Mouse (Mus musculus) activated CD4-positive, CD25-positive, alpha-beta regulatory T cell, adult 9 weeks (primary cell): ENCODE results near the gene Tbk1. TPM values are rescaled to one million over a fixed set of nuclear protein-coding genes. Genes with fewer than 3 reads are reported as not detected.

ENCODE experiments used
- polyA plus RNA-seq: library from polyadenylated mRNA; unstranded; fragments of 100-300 nt; shearing (Covaris generic); gene quantifications from one replicate; pipeline ENCODE4 v1.2.1, GENCODE M21; 2017

The Tbk1 gene
- 107 TPM for polyA plus RNA-seq

GRCm38 (mm10) chr10:121586675-121587370 lies at the start of gene Tbk1:
Gene Tbk1 (minus strand): TSS chr10:121586787.

GRCm38 (mm10) chr10:121626186-121626882 lies 39.7 kb upstream of the Tbk1 start, which contains the start of gene Xpot:
Gene Xpot (minus strand): TSS chr10:121626332.

Other genes with a start within 250 kb of the Tbk1 start
- 6.4 TPM for gene Tbc1d30, start 235.5 kb downstream of the Tbk1 start, polyA plus RNA-seq
- gene Gns, start 221.7 kb downstream of the Tbk1 start, polyA plus RNA-seq: 6.2 TPM
- 2.2 TPM for gene Rassf3, start 110.4 kb downstream of the Tbk1 start, polyA plus RNA-seq
- 27.8 TPM for gene Xpot, start 39.5 kb upstream of the Tbk1 start, polyA plus RNA-seq
- gene D930020B18Rik, start 54.8 kb upstream of the Tbk1 start, polyA plus RNA-seq: 0.29 TPM
- 2.6 TPM for gene BC048403, start 153.2 kb upstream of the Tbk1 start, polyA plus RNA-seq